Mouse (Mus musculus) T-cell, adult 2 months (primary cell): ENCODE data around the gene Tmem116.

Source experiments
- DNase-seq: peaks from one replicate; pipeline ENCODE4 v3.0.0; 2022; ENCODE audit warnings: low spot score

Tmem116 gene

DNA sequence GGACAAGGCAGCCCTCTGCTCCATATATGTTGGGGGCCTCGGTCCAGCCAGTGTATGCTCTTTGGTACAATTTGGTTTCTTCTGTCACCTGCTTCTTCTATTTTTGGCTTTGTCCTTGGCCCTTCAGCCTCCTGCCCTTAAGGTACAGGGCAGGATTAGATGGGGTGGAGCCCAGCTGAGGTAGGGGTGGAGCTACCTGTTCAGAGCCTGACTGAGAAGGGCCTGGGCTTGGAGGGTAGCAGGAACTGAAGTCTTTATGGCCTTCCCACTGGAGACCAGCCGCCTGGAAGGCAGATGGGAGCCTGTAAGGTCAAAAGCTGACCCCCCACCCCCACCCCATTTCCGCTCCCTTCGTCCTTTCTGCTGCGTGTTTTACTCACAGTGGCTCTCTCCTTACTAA lies 11.3 kb downstream of the Tmem116 start:
- DNase-seq = no peak

DNA sequence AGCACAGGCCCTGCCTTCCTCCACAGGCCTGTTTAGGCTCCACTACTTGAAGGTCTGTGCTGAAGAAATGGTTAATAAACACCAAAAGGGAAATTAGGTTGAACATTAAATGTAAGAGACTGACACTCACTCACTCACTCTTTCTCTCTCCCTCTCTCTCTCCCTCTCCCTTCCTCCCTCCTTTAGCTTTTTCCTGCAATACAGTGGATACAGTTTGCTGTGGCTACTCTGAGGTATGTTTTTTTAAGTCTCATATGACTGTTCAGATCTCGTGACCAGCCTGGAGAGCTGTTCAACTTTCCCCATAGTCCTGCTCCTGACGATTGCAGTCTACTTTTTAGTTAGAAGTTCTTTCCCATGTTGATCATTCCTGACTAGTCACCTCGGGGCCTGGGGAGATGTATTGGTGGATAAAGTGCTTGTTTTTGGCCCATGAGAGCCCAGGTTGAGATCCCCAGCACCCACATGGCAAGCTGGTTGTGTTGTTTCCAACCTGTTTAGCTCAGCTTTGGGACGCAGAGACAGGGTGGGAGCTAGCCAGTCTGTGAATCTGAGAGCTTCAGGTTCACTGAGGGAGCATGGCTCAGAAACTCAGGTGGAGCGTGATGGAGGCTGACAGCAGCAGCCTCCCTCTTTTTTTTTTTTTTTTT lies 12.0 kb downstream of the Tmem116 start:
- no peak for DNase-seq

DNA sequence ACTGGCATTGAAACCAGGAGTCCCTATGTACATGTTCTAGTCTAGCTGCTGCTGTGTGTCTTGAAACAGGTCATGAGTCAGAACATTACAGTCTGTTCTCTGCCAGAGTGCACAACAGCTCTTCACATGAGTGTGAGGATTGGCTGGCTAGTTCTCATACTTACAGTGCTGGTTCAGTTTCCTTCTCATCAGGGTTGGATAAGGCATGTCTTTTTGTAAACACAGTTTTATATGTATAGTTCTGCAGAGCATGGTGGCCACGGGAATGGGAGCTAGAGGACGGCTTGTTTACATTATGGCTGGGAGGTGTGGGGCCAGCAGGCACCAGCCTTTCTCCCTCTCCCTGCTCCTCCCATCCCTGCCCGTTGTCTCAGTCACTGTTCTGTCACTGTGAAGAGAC lies 17.9 kb downstream of the Tmem116 start:
- no peak for DNase-seq

DNA sequence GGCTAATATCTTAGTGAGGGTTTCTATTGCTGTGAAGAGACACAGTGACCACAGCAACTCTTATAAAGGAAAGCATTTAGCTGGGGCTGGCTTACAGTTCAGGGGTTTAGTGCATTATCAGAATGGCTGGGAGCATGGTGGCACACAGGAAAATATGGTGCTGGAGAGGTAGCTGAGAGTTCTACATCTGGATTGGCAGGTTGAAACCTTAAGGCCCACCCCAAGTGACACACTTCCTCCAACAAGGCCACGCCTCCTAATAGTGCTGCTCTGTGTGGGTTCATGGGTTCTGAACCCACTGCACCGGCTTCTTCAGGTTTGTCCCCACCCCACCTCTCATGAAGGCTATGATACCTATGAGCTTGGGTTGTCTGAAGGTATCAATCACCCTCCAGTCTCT lies 20.7 kb downstream of the Tmem116 start:
- DNase-seq = no peak

DNA sequence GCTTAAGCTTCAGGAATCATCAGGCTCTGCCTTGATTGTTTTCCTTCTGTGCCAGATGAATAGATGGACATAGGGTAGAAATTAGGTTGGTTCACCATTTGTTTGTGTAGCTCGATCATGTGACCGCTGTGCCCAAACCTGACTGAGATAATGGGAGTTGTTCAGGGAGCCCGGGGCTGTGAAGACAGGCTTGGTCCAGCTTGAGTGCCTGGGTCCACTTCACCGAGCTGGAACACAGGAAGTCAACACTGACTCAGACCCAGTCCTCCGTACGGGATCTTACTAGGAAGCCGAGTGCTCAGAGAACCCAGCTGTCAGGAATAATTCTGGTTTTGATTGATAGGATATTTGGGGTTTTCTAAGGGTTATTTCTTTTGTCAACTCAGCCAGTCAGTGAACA lies 22.9 kb downstream of the Tmem116 start:
- DNase-seq = no peak

DNA sequence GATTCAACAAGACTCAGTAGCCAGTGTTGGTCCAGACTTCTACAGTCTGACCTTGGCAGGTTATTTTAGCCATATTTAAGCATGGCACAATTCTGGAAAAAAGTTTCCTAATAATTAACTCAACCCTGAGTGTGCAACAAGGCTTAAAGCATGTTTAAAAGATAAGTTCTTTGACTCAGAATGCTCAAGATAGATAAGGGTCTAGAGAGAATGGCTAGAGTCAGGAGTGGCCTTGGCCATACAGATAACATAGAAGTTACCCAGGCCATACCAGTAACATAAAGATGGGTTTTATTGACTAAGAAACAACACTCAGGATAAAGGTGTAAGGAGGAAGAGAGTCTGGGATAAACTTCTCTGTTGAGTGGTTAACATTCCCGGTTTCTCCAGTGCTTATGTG lies 24.3 kb downstream of the Tmem116 start:
- DNase-seq = no peak

DNA sequence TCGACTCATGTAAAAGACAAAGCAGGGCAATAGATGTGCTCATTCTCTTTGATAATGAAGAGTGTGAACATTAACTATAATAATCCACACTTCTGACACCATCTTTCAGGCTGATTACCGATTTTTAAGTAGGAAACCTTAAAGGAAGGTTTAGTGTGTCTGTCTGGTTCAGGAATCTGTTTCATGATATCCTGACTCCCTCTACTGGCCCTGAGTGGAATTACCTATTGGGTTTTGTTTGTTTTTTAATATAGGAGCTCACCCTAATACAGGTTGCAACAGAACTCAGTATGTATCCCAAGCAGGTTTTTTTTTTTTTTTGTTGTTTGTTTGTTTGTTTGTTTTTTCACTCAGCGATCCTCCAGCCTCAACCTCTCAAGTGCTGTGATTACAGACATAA lies 26.0 kb downstream of the Tmem116 start:
- DNase-seq = peak; percentile 37

DNA sequence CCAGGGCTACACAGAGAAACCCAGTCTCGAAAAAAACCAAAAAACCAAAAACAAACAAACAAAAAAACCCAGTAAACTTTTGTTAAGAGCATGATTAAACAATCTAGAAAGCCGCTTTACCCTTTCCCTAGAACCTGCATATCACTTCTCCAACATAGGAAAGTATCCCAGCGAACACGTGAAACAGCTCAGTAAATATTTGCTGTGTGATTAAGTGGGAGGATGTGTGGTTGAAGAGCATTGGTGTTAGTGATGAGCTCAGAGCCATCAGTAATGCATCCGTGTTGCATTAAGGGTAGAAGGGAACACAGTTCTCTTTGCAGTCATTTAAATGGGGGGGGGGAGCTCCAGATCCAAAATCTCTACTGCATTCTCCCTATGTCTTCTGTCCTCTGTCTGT lies 33.1 kb downstream of the Tmem116 start:
- DNase-seq = no peak

DNA sequence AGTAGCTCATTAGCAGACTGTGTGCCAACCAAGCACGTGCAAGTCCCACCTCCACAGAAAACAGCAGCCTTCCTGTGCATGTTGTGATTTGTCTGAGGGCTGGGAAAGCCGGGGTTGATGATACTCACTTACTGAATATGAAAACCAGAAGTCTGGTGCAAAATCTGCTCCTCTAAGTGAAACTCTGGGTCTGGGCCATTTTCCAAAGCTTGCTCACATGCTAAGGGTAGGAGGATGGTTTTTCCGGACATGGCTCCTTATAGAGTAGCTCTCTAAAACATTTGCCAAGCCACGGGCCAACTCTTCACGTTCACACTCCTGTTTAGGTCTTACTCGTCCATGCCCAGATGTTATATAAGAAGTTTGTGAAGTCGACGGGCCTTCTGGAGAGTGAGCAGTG lies 41.6 kb downstream of the Tmem116 start:
- DNase-seq = no peak

DNA sequence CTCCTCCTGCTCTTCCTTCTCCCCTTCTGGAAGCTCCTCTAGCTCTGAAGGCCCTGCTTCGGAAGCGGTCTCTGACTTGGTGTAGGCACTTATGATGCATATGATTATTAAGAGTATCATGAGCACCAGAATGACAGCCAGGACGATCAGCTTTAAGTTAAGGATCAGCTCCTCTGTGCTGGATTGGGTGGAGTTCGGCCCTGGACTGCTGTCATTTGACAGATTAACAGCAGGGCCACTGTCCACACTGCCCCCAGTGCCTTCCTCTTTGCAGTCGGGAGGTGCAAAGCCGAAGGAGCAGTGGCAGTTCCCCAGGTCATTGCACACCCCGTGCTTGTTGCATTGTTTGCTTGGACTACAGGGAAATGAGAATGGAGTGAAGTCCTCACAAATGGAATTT lies 49.0 kb downstream of the Tmem116 start:
- DNase-seq = no peak

DNA sequence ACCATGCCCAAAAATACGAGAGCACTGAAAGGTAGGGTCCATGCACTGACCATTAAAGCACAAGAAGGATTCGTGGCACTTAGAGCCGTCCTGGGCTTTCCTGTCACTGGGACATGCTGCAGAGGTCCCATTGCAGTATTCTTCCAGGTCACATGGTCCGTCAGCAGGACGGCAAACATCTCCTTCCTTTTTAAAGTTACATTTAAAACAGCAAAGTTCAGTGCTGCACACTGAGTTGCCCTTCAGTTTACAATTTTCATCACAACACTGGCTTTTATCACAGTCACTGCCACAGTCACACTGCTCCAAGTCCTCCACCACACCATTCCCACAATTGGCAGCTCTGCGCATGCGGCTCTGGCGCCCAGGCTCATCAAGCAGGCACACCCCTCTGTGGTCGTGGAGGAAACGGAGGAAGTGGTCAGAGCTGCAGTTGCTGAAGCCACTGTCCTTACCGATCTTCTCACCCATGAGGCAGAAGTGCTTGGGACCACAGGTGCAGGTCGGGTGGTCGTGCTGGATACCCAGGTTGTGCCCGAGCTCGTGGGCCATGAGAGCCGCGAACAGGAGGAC lies 49.8 kb downstream of the Tmem116 start:
- peak; percentile 6 for DNase-seq

DNA sequence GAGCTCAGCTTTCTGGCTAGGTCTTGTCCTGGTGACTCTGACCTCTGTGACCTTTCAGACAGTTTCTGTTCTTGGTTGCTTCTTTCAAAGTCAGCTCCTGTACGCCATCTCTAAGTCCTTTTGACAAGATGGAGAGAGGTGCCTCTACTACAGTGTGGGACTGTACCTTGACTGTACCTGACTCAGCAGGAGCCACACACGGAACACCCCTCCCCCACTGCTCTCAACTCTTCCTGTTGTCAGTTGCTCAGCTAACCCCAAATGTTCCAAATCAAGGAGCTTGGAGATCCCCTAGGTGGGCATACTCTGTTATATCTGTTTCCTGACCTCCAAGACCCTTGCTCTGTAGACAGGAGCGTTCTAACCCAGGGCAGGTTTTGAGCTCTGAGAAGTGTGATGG lies 51.5 kb downstream of the Tmem116 start, which contains the start of gene Adam1b:
Gene Adam1b (minus strand): TSS at position 205 of the 400 bp plus-strand sequence.
- DNase-seq = no peak

DNA sequence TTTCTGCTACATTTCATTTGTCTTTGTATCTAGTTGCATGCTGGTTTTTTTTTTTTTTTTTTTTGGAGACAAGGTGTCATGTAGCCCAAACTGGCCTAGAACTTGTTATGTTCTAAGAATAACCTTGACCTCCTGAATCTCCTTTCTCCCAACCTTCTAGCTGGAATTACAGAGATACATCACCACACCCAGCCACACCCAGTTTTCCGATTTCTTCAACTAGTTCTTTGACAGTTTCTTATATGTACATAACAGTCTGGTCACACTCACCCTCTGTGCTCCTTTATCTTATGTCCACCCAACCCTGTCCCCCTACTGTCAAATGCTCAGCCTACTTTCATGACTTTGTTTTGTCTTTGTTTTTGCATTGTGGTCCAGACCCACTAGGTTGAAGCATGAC lies 55.2 kb downstream of the Tmem116 start:
- DNase-seq = no peak

DNA sequence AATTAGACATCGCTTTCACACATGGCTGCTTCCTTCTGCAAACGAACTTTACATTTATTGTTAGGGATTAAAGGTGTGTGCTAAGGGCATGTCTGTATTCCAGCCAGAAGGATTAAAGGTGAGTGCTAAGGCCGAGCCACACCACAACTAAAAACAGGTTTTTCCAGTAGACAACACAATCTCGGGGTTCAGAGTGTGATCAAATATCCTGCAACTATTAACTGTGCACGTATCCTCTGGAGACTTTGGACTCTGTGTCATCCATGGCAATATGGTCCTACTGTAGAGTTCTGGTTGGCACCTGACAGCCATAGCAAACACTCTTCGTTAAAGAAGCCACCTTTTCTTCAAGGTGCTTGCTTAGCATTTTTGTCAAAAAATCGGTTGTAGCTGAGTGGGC lies 58.3 kb downstream of the Tmem116 start:
- DNase-seq = no peak

DNA sequence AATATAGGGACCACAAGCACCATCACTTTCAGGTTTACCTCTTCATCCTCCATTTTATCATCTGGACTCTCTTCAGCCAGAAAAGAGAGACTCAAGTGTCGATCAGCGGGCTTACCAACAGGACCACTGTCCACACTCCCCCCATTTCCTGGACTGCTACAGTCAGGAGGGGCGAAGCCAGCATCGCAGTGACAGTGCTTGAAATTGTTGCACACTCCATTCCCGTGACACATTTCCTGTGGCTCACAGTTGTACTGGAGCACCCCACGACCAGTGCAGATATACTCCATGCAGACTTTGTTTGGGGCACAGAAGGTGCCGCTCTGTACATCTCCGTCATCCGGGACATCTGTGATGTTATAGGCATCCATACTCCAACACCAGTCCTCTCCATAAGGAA lies 67.3 kb downstream of the Tmem116 start:
- DNase-seq = no peak

DNA sequence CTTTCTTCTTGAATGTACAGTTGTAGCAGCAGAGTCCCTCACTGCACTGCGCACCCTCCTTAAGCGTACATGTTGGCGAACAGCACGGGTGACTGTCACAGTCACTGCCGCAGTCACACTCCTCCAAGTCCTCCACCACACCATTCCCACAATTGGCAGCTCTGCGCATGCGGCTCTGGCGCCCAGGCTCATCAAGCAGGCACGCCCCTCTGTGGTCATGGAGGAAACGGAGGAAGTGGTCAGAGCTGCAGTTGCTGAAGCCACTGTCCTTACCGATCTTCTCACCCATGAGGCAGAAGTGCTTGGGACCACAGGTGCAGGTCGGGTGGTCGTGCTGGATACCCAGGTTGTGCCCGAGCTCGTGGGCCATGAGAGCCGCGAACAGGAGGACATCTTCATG lies 68.1 kb downstream of the Tmem116 start:
- peak; percentile 20 for DNase-seq

DNA sequence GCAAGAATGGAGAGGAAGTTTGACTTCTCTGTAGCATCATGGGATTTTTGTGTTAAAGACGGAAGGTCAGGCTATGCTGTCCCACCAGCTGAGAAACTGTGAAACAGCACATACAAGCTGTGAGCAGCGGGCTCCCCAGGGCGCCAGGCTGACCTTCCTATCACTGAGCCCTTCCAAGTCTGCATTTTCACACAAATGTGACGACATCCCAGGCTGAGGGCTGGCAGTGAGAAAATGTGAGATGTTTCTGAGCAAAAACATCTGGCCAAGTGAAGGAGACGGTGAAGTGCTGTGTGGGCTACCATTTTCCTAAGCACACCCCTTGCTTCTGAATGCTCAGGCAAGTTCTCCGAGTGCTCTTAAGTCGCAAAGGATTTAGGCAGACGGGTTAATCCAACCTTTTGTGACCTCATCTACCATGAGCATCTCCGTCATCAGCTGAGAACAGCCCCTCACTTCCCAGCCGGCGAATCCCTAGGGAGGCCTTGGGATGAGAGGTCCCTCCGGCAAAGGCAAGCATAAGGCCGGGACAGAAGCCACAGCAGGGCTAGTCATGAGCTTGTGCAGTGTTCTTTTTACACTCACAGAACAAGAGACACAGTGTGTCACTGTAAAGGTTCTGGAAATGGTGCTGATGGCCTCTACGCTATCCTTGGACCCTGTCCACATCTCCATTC lies 74.2 kb downstream of the Tmem116 start:
- DNase-seq = no peak

DNA sequence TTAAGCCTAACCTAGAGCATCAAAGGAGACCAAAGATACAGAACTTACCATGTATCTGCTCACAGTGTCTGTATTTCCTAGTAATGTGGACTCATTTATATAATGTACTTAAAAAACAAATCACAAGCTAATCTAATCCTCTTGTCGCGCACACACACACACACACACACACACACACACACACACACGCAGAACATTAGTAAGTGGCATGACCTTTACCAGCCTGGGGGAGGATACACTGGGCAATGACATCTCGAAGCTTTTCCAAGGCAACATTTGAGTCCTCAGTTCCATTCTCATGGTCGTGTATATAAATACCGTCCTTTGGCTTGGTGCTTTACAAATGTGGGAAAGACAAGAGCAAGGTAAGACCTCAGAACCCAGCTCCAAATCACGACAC lies 74.8 kb downstream of the Tmem116 start:
- DNase-seq = no peak

DNA sequence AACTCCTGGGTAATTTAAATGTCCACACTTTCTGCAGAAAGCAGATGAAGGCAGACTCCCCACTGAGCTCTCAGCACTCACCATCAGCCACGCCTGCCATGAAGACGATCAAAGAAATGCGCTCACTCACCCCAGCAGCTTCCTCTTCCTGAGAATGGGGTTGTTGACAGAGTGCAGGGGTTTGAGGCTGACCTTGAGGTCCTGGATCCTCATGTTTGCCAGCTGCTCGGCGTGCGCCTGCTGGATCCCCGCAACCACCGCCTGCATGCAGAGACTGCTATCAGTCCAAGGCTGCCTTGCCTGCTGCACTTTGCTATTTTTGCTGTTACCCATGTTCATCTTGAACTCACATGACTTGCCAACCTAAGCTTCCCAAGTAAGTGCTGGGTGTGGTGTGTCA lies 75.3 kb downstream of the Tmem116 start:
- no peak for DNase-seq

DNA sequence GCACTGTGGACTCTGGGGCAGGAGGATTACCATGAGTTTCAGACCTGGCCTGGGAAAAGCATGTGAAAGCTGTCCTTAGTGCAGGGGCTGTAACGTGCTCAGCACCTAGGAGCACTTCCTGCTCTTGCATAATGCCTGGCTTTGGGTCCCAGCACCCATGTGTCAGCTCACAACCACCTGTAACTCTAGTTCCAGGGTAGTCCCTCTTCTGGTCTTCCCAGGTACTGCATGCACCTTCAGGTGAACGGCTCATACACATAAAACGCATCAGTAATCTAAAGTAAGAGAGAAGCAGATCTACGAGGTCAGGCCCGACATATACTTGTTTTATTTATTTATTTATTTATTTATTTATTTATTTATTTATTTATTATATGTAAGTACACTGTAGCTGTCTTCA lies 82.8 kb downstream of the Tmem116 start:
- peak; percentile 16 for DNase-seq

DNA sequence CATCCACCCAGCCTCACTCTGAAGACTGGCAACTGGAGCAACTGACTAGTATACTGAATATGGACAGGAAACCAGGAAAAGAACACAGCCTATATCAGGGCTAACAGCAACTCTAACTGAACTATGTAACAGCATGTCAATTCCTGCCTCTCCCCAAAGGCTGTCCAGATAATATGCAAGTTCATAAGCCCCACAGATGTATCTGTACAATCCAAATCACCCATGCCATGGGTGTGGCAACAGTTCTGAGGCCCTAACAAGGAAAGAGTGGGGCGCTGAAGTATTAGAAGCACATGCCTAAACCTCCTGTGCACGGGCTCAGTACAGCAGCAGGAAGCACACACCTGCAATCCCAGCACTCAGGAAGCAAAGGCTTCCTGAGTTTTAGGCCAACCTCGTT lies 83.4 kb downstream of the Tmem116 start:
- no peak for DNase-seq

DNA sequence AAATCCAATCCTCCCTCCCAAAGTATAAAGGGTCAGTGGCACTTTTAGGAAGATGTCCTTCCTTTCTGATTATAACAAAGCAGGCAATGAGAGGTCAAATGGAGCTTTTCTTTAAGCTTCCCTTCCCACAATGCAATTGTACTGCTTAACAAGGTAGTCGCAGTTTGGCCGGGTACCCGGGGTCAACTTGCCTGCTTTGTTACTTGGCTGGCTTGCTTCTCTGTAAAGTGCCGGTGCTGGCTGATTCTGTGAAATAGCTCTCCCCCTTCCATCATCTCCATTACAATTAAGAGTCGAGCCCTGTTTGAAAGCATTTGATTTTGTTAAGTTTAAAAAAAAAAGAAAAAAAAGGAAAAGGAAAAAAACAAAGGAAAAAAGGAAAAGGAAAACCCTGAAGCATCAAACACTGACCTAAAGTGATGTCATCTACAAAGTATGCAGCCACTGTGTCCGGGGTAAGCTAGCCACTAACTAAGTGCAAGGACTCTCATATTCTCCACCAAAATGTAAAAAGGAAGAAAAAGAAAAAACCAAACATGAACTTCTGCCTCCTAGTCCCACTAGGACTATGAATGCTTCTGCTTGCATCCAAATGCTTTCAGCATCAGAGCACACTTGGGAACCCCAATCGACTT lies 85.3 kb downstream of the Tmem116 start:
- no peak for DNase-seq

DNA sequence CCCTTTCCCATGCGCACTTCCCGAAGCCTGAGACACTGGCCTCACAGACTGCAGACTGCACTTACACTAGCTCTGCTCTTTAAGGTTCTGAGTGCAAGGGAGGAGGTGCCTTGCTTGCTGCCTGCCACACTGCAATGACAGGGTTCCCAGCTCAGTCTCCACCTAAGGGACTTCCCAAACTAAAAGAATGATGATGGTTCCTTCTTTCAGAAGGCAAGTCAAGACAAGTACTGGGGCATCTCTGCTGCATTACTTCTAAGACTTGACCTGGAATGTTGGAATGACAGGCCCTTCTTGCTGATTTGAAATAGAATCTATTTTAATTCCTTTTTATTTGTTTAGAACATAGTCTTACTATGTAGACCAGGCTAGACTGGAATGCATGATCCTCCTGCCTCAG lies 85.9 kb downstream of the Tmem116 start:
- DNase-seq = no peak
